Mouse (Mus musculus): ENCODE results near the gene Pnpla2. TPM values are rescaled to one million over a fixed set of nuclear protein-coding genes. Genes with fewer than 3 reads are reported as not detected.
"Not testable (repeated sequence)": the region's sequence is repeated elsewhere in the genome, so short reads cannot be mapped to it uniquely, and the experiment has no call there.

The Pnpla2 gene
- polyA plus RNA-seq, 1 experiment from 2014 or later: 28.3 TPM

- Histone ChIP-seq H3K4me1 (peaks cover 47% of the 10 kb centered on the region), H3K27me3 (ENCODE audit: insufficient read depth, poor library complexity, severe bottlenecking) (no peaks in the 10 kb centered on the region), H3K4me3 (peak within 1 kb of the TSS; percentile 66), H3K36me3 (peaks cover 44% of the 10 kb centered on the region), H3K9me3 (no peaks in the 10 kb centered on the region), H3K27ac (peak within 1 kb of the TSS; percentile 88)
- DNase-seq (ENCODE audit: low spot score): peak; percentile 92
- under 1% methylated on average over 25 of the region's 25 CpGs for WGBS
Observed at GRCm38 (mm10) chr7:141443828-141444237, 11.2 kb upstream of the Pnpla2 start, which contains the start of gene Pidd1. Gene Pidd1, minus strand, starts transcription at chr7:141444025.

DNA sequence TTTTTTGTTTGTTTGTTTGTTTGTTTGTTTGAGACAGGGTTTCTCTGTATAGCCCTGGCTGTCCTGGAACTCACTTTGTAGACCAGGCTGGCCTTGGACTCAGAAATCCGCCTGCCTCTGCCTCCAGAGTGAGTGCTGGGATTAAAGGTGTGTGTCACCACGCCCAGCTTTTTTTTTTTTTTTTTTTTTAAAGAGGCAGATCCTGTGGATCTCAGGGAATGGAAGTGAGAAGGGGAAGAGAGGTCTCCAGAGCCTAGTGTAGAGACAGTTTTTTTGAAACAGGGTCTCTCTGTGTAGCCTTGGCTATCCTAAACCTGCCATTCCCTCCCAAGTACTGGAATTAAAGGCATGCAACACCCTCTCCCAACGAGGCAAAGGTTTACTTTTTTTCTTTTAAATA, 8.6 kb upstream of the Pnpla2 start:
- peaks cover 44% of the 10 kb centered on the region for H3K36me3 ChIP-seq
- H3K9me3 ChIP-seq; DNase-seq (ENCODE audit: low spot score); H3K27me3 ChIP-seq (ENCODE audit: insufficient read depth, poor library complexity, severe bottlenecking): not testable (repeated sequence)
- peak overlapping the region; percentile 84; the same call in 1 of the 2 replicates for H3K4me3 ChIP-seq
- peak overlapping the region; percentile 97 for H3K27ac ChIP-seq
- WGBS: 70% methylated on average over 3 of the region's 3 CpGs
- peaks cover 37% of the 10 kb centered on the region for H3K4me1 ChIP-seq

- peak within 1 kb of the TSS; percentile 84 for H3K4me3 ChIP-seq
- H3K4me1 ChIP-seq: peaks cover 27% of the 10 kb centered on the region
- DNase-seq (ENCODE audit: low spot score): peak; percentile 97
- no peaks in the 10 kb centered on the region for H3K27me3 ChIP-seq (ENCODE audit: insufficient read depth, poor library complexity, severe bottlenecking)
- WGBS: under 1% methylated on average over 63 of the region's 63 CpGs
- peak within 1 kb of the TSS; percentile 97 for H3K27ac ChIP-seq
- no peaks in the 10 kb centered on the region for H3K9me3 ChIP-seq
- H3K36me3 ChIP-seq: peaks cover 44% of the 10 kb centered on the region
Observed at GRCm38 (mm10) chr7:141447110-141447991, 7.6 kb upstream of the Pnpla2 start, which contains the start of gene Rplp2. Gene Rplp2, plus strand, starts transcription at chr7:141447370.

DNA sequence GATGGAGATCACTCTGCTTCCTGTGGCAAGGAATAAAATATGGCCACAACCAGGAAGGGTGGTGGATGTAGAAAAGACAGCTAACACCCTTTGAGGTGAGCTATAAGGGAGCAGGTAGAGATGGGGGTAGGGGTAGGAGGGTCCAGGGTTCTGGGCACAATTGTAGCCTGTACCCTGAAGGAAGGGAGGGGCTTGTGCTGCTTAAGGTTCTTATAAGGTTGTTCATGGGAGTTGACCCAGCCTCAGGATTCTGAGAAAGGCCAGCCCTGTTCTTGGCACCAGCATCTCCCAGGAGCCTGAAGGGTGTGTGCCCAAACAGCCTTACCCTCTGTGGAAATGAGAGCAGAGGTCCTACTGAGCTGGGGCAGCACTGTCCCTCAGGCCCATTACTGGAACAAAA, 3.1 kb upstream of the Pnpla2 start:
- Histone ChIP-seq H3K9me3 (no peaks in the 10 kb centered on the region), H3K27me3 (ENCODE audit: insufficient read depth, poor library complexity, severe bottlenecking) (no peaks in the 10 kb centered on the region), H3K4me1 (peaks cover 36% of the 10 kb centered on the region), H3K36me3 (peaks cover 42% of the 10 kb centered on the region), H3K4me3 (no peak overlapping the region), H3K27ac (no peak overlapping the region)
- DNase-seq (ENCODE audit: low spot score): no peak

DNA sequence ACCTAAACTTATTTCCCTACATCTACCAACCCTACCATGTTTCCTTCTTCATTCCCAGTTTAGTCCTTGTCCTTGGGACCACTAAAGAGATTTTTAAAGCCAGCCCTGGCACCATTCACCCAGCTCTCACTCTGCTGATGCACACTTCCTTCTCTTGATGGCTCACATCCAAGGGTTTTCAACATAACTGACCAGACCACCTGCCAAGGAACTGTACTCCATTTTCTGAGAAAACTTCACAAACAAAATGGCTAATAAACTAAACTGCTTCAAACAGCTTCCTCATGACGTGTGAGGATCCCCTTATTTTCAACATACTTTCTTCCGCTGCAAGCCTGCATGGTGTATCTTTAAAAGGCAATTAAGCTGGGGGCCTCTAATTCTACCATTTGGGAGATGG, 1.4 kb upstream of the Pnpla2 start:
- Histone ChIP-seq H3K36me3 (peaks cover 51% of the 10 kb centered on the region), H3K9me3 (no peaks in the 10 kb centered on the region), H3K4me3 (no peak overlapping the region), H3K4me1 (peaks cover 34% of the 10 kb centered on the region), H3K27ac (no peak overlapping the region), H3K27me3 (ENCODE audit: insufficient read depth, poor library complexity, severe bottlenecking) (peaks cover 12% of the 10 kb centered on the region)
- WGBS: 78% methylated on average over 2 of the region's 2 CpGs
- DNase-seq (ENCODE audit: low spot score): no peak

DNA sequence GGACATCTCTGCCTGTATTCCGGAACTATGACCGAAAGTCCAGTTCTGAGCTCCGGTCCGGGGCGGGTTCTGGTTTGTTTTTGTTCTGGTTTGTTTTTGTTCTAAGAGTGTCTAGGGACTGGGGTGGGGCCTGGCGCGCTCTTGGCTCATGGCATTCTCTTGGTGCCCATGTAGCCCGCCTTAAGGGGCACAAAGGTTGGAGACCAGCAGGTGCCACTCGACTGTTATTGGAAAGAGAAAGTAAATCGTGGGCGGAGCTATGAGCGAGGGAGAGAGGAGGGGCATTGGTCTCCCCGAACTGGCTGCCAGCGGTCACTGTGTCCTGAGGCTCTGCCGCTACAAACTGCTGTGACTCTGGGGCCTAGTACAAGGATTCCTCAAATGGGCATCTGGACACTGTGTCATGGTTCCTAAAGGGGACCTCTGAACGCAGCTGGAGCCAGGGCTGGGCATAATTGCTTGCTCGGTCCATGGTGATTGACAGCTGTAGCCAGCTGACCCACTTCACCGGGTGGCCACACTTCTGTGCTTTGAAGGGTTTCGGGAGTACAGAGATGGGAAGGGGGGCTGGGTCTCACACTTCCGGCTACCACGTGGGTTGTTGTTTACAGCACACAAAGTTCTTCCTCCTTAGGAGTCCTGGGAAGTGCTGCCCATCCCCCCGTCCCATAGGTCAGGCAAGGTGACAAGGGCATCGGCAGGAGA, 764 bp downstream of the Pnpla2 start:
- WGBS: 2% methylated on average over 23 of the region's 23 CpGs
- H3K4me1 ChIP-seq: peaks cover 32% of the 10 kb centered on the region
- H3K4me3 ChIP-seq: peak overlapping the region; percentile 82
- peaks cover 34% of the 10 kb centered on the region for H3K27me3 ChIP-seq (ENCODE audit: insufficient read depth, poor library complexity, severe bottlenecking)
- no peaks in the 10 kb centered on the region for H3K9me3 ChIP-seq
- DNase-seq (ENCODE audit: low spot score): peak; percentile 88
- H3K27ac ChIP-seq: peak overlapping the region; percentile 87
- peaks cover 42% of the 10 kb centered on the region for H3K36me3 ChIP-seq

DNA sequence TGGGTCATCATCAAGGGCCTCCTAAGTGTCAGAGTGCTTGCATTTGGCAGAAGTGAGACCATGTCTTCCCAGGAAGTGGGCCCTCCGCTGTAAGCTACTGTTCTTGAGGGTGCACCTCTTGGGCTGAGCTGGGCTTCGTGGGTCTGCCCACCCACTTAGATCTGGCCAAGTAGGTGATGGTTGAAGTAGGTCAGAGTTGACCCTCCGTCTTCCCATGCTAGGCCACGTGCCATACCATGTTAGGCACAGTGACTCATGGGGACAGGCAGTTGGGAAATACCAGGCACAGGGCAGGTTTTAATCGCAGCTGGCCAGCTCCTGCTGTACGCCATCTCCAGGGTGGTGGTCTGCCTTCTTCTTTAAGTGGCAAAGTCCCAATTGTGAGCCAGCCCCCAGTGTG, 1.7 kb downstream of the Pnpla2 start:
- no peak overlapping the region for H3K4me3 ChIP-seq
- H3K27me3 ChIP-seq (ENCODE audit: insufficient read depth, poor library complexity, severe bottlenecking): peaks cover 43% of the 10 kb centered on the region
- 84% methylated on average over 6 of the region's 6 CpGs for WGBS
- DNase-seq (ENCODE audit: low spot score): no peak
- H3K27ac ChIP-seq: no peak overlapping the region
- H3K4me1 ChIP-seq: peaks cover 41% of the 10 kb centered on the region
- H3K9me3 ChIP-seq: no peaks in the 10 kb centered on the region
- H3K36me3 ChIP-seq: peaks cover 32% of the 10 kb centered on the region

GRCm38 (mm10) chr7:141457236-141457635, 2.2 kb downstream of the Pnpla2 start:
- DNase-seq (ENCODE audit: low spot score): no peak
- Histone ChIP-seq H3K9me3 (no peaks in the 10 kb centered on the region), H3K4me1 (peaks cover 46% of the 10 kb centered on the region), H3K27ac (no peak overlapping the region), H3K27me3 (ENCODE audit: insufficient read depth, poor library complexity, severe bottlenecking) (peaks cover 48% of the 10 kb centered on the region), H3K4me3 (no peak overlapping the region), H3K36me3 (peaks cover 27% of the 10 kb centered on the region)
- 86% methylated on average over 14 of the region's 14 CpGs for WGBS

DNA sequence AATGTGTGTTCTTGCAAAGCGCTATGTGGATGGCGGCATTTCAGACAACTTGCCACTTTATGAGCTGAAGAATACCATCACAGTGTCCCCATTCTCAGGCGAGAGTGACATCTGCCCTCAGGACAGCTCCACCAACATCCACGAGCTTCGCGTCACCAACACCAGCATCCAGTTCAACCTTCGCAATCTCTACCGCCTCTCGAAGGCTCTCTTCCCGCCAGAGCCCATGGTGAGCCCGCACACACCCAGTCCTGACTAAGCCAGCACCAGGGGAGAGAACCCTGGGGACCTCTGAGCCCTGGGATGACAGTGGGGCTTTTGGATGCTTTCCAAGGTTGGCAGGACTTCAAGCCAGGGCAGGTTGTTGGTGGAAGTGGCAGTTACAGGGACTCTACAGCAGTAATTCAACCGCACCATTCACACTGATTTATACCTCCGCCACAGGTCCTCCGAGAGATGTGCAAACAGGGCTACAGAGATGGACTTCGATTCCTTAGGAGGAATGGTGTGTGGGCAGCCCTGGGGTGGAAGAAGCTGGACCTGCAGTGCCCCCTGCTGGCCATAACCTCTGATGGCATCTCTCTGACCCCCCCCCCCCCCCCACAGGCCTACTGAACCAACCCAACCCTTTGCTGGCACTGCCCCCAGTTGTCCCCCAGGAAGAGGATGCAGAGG, 3.1 kb downstream of the Pnpla2 start:
- 78% methylated on average over 15 of the region's 15 CpGs for WGBS
- Histone ChIP-seq H3K4me1 (peaks cover 49% of the 10 kb centered on the region), H3K9me3 (no peaks in the 10 kb centered on the region), H3K36me3 (peaks cover 25% of the 10 kb centered on the region), H3K27ac (no peak overlapping the region), H3K27me3 (ENCODE audit: insufficient read depth, poor library complexity, severe bottlenecking) (peaks cover 57% of the 10 kb centered on the region), H3K4me3 (no peak overlapping the region)
- DNase-seq (ENCODE audit: low spot score): no peak

DNA sequence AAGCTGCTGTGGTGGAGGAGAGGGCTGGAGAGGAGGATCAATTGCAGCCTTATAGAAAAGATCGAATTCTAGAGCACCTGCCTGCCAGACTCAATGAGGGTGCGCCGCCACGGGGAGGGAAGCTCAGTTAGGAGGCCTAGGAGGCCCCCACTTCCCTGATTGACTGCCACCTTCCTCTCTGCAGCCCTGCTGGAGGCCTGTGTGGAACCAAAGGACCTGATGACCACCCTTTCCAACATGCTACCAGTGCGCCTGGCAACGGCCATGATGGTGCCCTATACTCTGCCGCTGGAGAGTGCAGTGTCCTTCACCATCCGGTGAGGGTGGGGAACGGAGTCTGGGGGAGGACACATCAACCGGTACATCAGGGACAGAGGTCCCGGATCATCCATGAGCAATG, 3.7 kb downstream of the Pnpla2 start:
- Histone ChIP-seq H3K4me1 (peaks cover 53% of the 10 kb centered on the region), H3K27ac (no peak overlapping the region), H3K9me3 (no peaks in the 10 kb centered on the region), H3K36me3 (peaks cover 25% of the 10 kb centered on the region), H3K4me3 (no peak overlapping the region), H3K27me3 (ENCODE audit: insufficient read depth, poor library complexity, severe bottlenecking) (peaks cover 63% of the 10 kb centered on the region)
- 82% methylated on average over 11 of the region's 11 CpGs for WGBS
- DNase-seq (ENCODE audit: low spot score): no peak

- Histone ChIP-seq H3K4me1 (peaks cover 59% of the 10 kb centered on the region), H3K36me3 (peaks cover 25% of the 10 kb centered on the region), H3K27me3 (ENCODE audit: insufficient read depth, poor library complexity, severe bottlenecking) (peaks cover 69% of the 10 kb centered on the region), H3K9me3 (no peaks in the 10 kb centered on the region), H3K27ac (no peak overlapping the region), H3K4me3 (no peak overlapping the region)
- no peak for DNase-seq (ENCODE audit: low spot score)
- 83% methylated on average over 17 of the region's 17 CpGs for WGBS
Observed at GRCm38 (mm10) chr7:141459301-141459711, 4.3 kb downstream of the Pnpla2 start.

- Histone ChIP-seq H3K4me3 (no peak overlapping the region), H3K36me3 (peaks cover 25% of the 10 kb centered on the region), H3K4me1 (peaks cover 59% of the 10 kb centered on the region), H3K9me3 (no peaks in the 10 kb centered on the region), H3K27ac (no peak overlapping the region), H3K27me3 (ENCODE audit: insufficient read depth, poor library complexity, severe bottlenecking) (peaks cover 76% of the 10 kb centered on the region)
- DNase-seq (ENCODE audit: low spot score): no peak
- WGBS: 66% methylated on average over 5 of the region's 5 CpGs
Observed at GRCm38 (mm10) chr7:141460001-141460390, 5.0 kb downstream of the Pnpla2 start.

Measured in heart, embryonic 10.5 days (tissue).